Mouse (Mus musculus) G1E (cell line): ENCODE results near the gene Olfr51.

Experiments
- CTCF ChIP-seq: IDR thresholded peaks from 2 replicates; pipeline ENCODE4 v1.5.1; 2012; ENCODE audit warnings: low read depth, low read length, inconsistent platforms, mixed read lengths
- TAL1 ChIP-seq: conservative IDR thresholded peaks from 2 replicates; pipeline ENCODE4 v1.6.1; 2012; ENCODE audit warnings: low read depth, low read length, inconsistent platforms, mixed read lengths

- TF ChIP-seq CTCF: no peak
- TF ChIP-seq TAL1: no peak
Observed at GRCm38 (mm10) chr11:51030225-51030624, 26.8 kb downstream of the Olfr51 start.
